Mouse (Mus musculus): Measurements from ENCODE around the gene Olfr545.

GRCm38 (mm10) chr7:102478926-102479325 is 20.4 kb downstream of the Olfr545 start:
- TF ChIP-seq POLR2A (IDR thresholded peaks at IDR 0.05; ENCODE audit: insufficient read depth, low read depth, low read length) = no peak
- TF ChIP-seq CTCF (IDR thresholded peaks at IDR 0.05; ENCODE audit: insufficient read depth, low read depth, low read length) = no peak
